Mouse (Mus musculus): ENCODE measurements around the gene Esrrb. TPM values are rescaled to one million over a fixed set of nuclear protein-coding genes. Genes with fewer than 3 reads are reported as not detected.

The Esrrb gene
- polyA plus RNA-seq, 1 experiment from 2014 or later = 0.77 TPM

- no peak overlapping the region for H3K9ac ChIP-seq (replicated peaks; ENCODE audit: low read length)
- no peaks in the 10 kb centered on the region for H3K9me3 ChIP-seq (ENCODE audit: low read length)
- 23% methylated on average over 8 of the region's 8 CpGs for WGBS
- peaks cover 13% of the 10 kb centered on the region for H3K27me3 ChIP-seq (ENCODE audit: insufficient read depth, low read length)
- no peak overlapping the region for H3K4me3 ChIP-seq (ENCODE audit: low read length)
- H3K36me3 ChIP-seq (ENCODE audit: insufficient read depth, low read length) = no peaks in the 10 kb centered on the region
- no peak overlapping the region for H3K27ac ChIP-seq (ENCODE audit: low read length)
- no peak for ATAC-seq (ENCODE audit: low FRiP score, low TSS enrichment)
- 0 out of 2 replicates have a peak, but pooled peaks cover 7% of the 10 kb centered on the region for H3K4me1 ChIP-seq (ENCODE audit: insufficient read depth, low read length)
- no peak overlapping the region for H3K4me2 ChIP-seq (replicated peaks; ENCODE audit: low read depth, low read length)
These were observed 37.8 kb downstream of the Esrrb start for GRCm38 (mm10) chr12:86398762-86399161.

GRCm38 (mm10) chr12:86402718-86403117 lies 41.8 kb downstream of the Esrrb start:
- peaks cover 18% of the 10 kb centered on the region for H3K27me3 ChIP-seq (ENCODE audit: insufficient read depth, low read length)
- no peak overlapping the region for H3K9ac ChIP-seq (replicated peaks; ENCODE audit: low read length)
- H3K4me3 ChIP-seq (ENCODE audit: low read length) = peak overlapping the region; percentile 19; the same call in 1 of the 2 replicates
- no peak overlapping the region for H3K27ac ChIP-seq (ENCODE audit: low read length)
- peak; percentile 49; the same call in 1 of the 2 replicates for ATAC-seq (ENCODE audit: low FRiP score, low TSS enrichment)
- 0 out of 2 replicates have a peak, but pooled peaks cover 7% of the 10 kb centered on the region for H3K4me1 ChIP-seq (ENCODE audit: insufficient read depth, low read length)
- H3K36me3 ChIP-seq (ENCODE audit: insufficient read depth, low read length) = no peaks in the 10 kb centered on the region
- peak overlapping the region; percentile 45 for H3K4me2 ChIP-seq (replicated peaks; ENCODE audit: low read depth, low read length)
- H3K9me3 ChIP-seq (ENCODE audit: low read length) = no peaks in the 10 kb centered on the region
- 4% methylated on average over 21 of the region's 21 CpGs for WGBS

DNA sequence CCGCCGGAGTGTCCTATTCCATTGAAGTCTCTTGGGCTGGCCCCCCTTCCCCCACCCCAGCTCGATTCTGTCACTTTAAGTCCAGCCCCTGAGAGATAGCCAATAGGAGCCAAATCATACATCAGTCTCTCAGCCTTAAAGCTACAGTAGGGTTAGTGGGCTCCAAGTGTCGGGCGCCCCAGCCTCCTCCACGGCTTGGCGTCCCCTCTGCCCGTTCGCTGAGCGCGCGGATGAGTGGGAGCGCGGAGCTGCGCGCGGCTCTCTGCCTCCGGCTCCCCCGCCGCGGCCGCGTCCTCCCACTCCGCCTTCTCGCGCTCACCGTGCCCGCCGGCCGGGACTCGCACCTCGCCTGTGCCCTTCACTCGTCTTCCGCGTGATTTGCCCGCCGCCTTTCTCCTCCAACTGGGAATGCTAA lies 60.6 kb downstream of the Esrrb start:
- ATAC-seq (ENCODE audit: low FRiP score, low TSS enrichment) = peak; percentile 86
- Histone ChIP-seq H3K27ac (ENCODE audit: low read length) (no peak overlapping the region), H3K4me2 (replicated peaks; ENCODE audit: low read depth, low read length) (peak overlapping the region; percentile 77), H3K9ac (replicated peaks; ENCODE audit: low read length) (peak overlapping the region; percentile 48), H3K27me3 (ENCODE audit: insufficient read depth, low read length) (peaks cover 79% of the 10 kb centered on the region), H3K36me3 (ENCODE audit: insufficient read depth, low read length) (no peaks in the 10 kb centered on the region), H3K9me3 (ENCODE audit: low read length) (no peaks in the 10 kb centered on the region), H3K4me3 (ENCODE audit: low read length) (peak overlapping the region; percentile 55), H3K4me1 (ENCODE audit: insufficient read depth, low read length) (peaks cover 8% of the 10 kb centered on the region; the same call in 1 of the 2 replicates)
- WGBS = under 1% methylated on average over 37 of the region's 37 CpGs

DNA sequence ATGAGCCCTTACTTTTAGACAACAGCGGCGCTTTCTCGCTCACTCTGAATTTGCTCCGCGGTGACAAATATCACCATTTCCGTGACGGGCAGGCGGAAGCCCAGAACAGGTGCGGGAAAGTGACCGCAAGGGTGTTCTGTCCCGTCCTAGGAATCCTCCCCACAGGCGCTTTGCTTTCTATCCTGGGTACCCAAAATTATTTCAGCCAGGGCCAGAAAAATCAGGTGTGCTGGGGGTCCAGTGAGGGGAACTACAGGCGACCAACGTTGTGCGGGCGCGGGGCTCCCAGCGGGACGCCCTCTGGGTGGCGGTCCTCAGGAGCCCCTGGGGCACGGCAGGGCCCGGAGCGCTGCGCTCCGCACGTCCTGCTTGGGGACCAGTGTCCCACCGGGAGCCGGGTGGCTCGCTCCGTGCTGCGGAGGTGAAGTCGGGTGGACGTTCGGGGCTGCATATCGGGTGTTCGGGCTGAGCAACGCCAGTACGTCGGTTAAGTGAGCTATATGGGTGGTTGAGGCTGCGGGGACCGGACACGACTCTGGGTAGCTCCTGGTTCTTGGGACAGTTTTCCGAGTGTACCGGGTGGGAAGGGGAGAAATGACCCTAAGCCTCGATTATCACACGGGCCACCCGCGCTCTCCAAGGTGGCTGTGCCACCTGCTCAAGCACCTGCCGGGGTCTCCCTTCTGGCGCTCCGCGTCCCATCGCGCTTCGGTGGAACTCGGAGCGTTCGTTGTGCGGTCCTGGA lies 61.4 kb downstream of the Esrrb start:
- ATAC-seq (ENCODE audit: low FRiP score, low TSS enrichment) = no peak
- no peaks in the 10 kb centered on the region for H3K36me3 ChIP-seq (ENCODE audit: insufficient read depth, low read length)
- H3K27ac ChIP-seq (ENCODE audit: low read length) = no peak overlapping the region
- under 1% methylated on average over 59 of the region's 59 CpGs for WGBS
- 0 out of 2 replicates have a peak overlapping the region, but pooled peaks have one; percentile 17 for H3K9ac ChIP-seq (replicated peaks; ENCODE audit: low read length)
- peaks cover 8% of the 10 kb centered on the region; the same call in 1 of the 2 replicates for H3K4me1 ChIP-seq (ENCODE audit: insufficient read depth, low read length)
- H3K9me3 ChIP-seq (ENCODE audit: low read length) = no peaks in the 10 kb centered on the region
- peak overlapping the region; percentile 77 for H3K4me2 ChIP-seq (replicated peaks; ENCODE audit: low read depth, low read length)
- H3K27me3 ChIP-seq (ENCODE audit: insufficient read depth, low read length) = peaks cover 82% of the 10 kb centered on the region
- peak overlapping the region; percentile 55 for H3K4me3 ChIP-seq (ENCODE audit: low read length)

- Histone ChIP-seq H3K4me2 (replicated peaks; ENCODE audit: low read depth, low read length) (no peak overlapping the region; the same call in 1 of the 2 replicates), H3K4me3 (ENCODE audit: low read length) (no peak overlapping the region), H3K27me3 (ENCODE audit: insufficient read depth, low read length) (peaks cover 82% of the 10 kb centered on the region), H3K4me1 (ENCODE audit: insufficient read depth, low read length) (peaks cover 8% of the 10 kb centered on the region; the same call in 1 of the 2 replicates), H3K27ac (ENCODE audit: low read length) (no peak overlapping the region), H3K36me3 (ENCODE audit: insufficient read depth, low read length) (no peaks in the 10 kb centered on the region), H3K9ac (replicated peaks; ENCODE audit: low read length) (no peak overlapping the region), H3K9me3 (ENCODE audit: low read length) (no peaks in the 10 kb centered on the region)
- ATAC-seq (ENCODE audit: low FRiP score, low TSS enrichment) = no peak
- 6% methylated on average over 13 of the region's 13 CpGs for WGBS
These were observed 62.2 kb downstream of the Esrrb start for GRCm38 (mm10) chr12:86423102-86423501.

- peaks cover 44% of the 10 kb centered on the region for H3K27me3 ChIP-seq (ENCODE audit: insufficient read depth, low read length)
- no peak for ATAC-seq (ENCODE audit: low FRiP score, low TSS enrichment)
- WGBS = 61% methylated on average over 2 of the region's 2 CpGs
These were observed 66.7 kb downstream of the Esrrb start for GRCm38 (mm10) chr12:86427585-86427984.

GRCm38 (mm10) chr12:86431671-86432070 lies 70.8 kb downstream of the Esrrb start:
- no peak for ATAC-seq (ENCODE audit: low FRiP score, low TSS enrichment)
- no peaks in the 10 kb centered on the region for H3K36me3 ChIP-seq (ENCODE audit: insufficient read depth, low read length)
- H3K4me2 ChIP-seq (replicated peaks; ENCODE audit: low read depth, low read length) = no peak overlapping the region
- H3K9ac ChIP-seq (replicated peaks; ENCODE audit: low read length) = no peak overlapping the region
- 88% methylated on average over 5 of the region's 5 CpGs for WGBS
- H3K4me3 ChIP-seq (ENCODE audit: low read length) = no peak overlapping the region
- no peak overlapping the region for H3K27ac ChIP-seq (ENCODE audit: low read length)
- H3K27me3 ChIP-seq (ENCODE audit: insufficient read depth, low read length) = peaks cover 15% of the 10 kb centered on the region
- no peaks in the 10 kb centered on the region for H3K9me3 ChIP-seq (ENCODE audit: low read length)
- no peaks in the 10 kb centered on the region; the same call in 1 of the 2 replicates for H3K4me1 ChIP-seq (ENCODE audit: insufficient read depth, low read length)

More at GRCm38 (mm10) chr12:86427585-86427984, 66.7 kb downstream of the Esrrb start:
- Histone ChIP-seq H3K4me1 (ENCODE audit: insufficient read depth, low read length) (peaks cover 3% of the 10 kb centered on the region; the same call in 1 of the 2 replicates), H3K4me3 (ENCODE audit: low read length) (no peak overlapping the region), H3K9me3 (ENCODE audit: low read length) (no peaks in the 10 kb centered on the region), H3K27ac (ENCODE audit: low read length) (no peak overlapping the region), H3K36me3 (ENCODE audit: insufficient read depth, low read length) (no peaks in the 10 kb centered on the region), H3K9ac (replicated peaks; ENCODE audit: low read length) (no peak overlapping the region), H3K4me2 (replicated peaks; ENCODE audit: low read depth, low read length) (no peak overlapping the region)

DNA sequence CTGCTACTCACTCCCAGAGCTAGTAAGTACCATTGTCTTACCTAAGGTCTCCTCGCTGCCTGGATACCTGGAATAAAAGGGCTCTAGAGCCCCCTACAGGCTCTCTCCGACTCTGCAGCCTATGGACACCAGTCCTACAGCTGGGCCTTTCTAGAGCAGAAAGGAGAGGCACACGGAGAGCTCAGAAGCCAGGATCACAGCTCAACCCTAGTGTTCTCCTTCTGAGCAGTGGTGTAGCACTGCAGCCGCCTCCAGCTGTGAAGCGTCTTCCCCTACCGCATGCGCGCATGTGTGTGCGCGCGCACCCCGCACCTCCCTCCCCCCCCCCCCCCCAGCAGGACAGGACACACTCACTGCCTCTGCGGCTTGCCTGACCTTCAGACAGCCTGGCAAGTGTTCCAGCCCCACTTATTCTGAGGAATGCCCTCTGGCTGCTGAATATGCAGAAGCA lies 72.5 kb downstream of the Esrrb start:
- no peaks in the 10 kb centered on the region for H3K9me3 ChIP-seq (ENCODE audit: low read length)
- peaks cover 14% of the 10 kb centered on the region; the same call in 1 of the 2 replicates for H3K27me3 ChIP-seq (ENCODE audit: insufficient read depth, low read length)
- no peak overlapping the region for H3K4me3 ChIP-seq (ENCODE audit: low read length)
- no peak overlapping the region for H3K27ac ChIP-seq (ENCODE audit: low read length)
- no peaks in the 10 kb centered on the region for H3K4me1 ChIP-seq (ENCODE audit: insufficient read depth, low read length)
- H3K9ac ChIP-seq (replicated peaks; ENCODE audit: low read length) = no peak overlapping the region
- 2% methylated on average over 13 of the region's 13 CpGs for WGBS
- ATAC-seq (ENCODE audit: low FRiP score, low TSS enrichment) = peak; percentile 94
- H3K4me2 ChIP-seq (replicated peaks; ENCODE audit: low read depth, low read length) = peak overlapping the region; percentile 25
- no peaks in the 10 kb centered on the region for H3K36me3 ChIP-seq (ENCODE audit: insufficient read depth, low read length)

GRCm38 (mm10) chr12:86435651-86436050 lies 74.7 kb downstream of the Esrrb start:
- Histone ChIP-seq H3K27me3 (ENCODE audit: insufficient read depth, low read length) (peaks cover 11% of the 10 kb centered on the region; the same call in 1 of the 2 replicates), H3K27ac (ENCODE audit: low read length) (no peak overlapping the region), H3K4me3 (ENCODE audit: low read length) (no peak overlapping the region), H3K36me3 (ENCODE audit: insufficient read depth, low read length) (no peaks in the 10 kb centered on the region), H3K4me1 (ENCODE audit: insufficient read depth, low read length) (no peaks in the 10 kb centered on the region), H3K4me2 (replicated peaks; ENCODE audit: low read depth, low read length) (no peak overlapping the region), H3K9ac (replicated peaks; ENCODE audit: low read length) (no peak overlapping the region), H3K9me3 (ENCODE audit: low read length) (no peaks in the 10 kb centered on the region)
- 84% methylated on average over 13 of the region's 13 CpGs for WGBS
- no peak for ATAC-seq (ENCODE audit: low FRiP score, low TSS enrichment)

GRCm38 (mm10) chr12:86450848-86451247 lies 89.9 kb downstream of the Esrrb start:
- Histone ChIP-seq H3K4me2 (replicated peaks; ENCODE audit: low read depth, low read length) (no peak overlapping the region), H3K27me3 (ENCODE audit: insufficient read depth, low read length) (no peaks in the 10 kb centered on the region), H3K4me3 (ENCODE audit: low read length) (no peak overlapping the region), H3K9ac (replicated peaks; ENCODE audit: low read length) (no peak overlapping the region), H3K4me1 (ENCODE audit: insufficient read depth, low read length) (no peaks in the 10 kb centered on the region), H3K36me3 (ENCODE audit: insufficient read depth, low read length) (no peaks in the 10 kb centered on the region), H3K9me3 (ENCODE audit: low read length) (no peaks in the 10 kb centered on the region), H3K27ac (ENCODE audit: low read length) (no peak overlapping the region)
- 85% methylated on average over 5 of the region's 5 CpGs for WGBS
- ATAC-seq (ENCODE audit: low FRiP score, low TSS enrichment) = no peak
